Mouse (Mus musculus): Measurements from ENCODE around the gene Pax6.

Pax6 gene

GRCm38 (mm10) chr2:105709126-105709525, 40.4 kb downstream of the Pax6 start:
- in situ Hi-C loops (cut with MboI, MseI) = no loop called here

- in situ Hi-C loops (cut with MboI, MseI) = no loop called here
Measured at GRCm38 (mm10) chr2:105710511-105710910, 41.8 kb downstream of the Pax6 start.

GRCm38 (mm10) chr2:105715409-105716115, 46.9 kb downstream of the Pax6 start:
- in situ Hi-C loops (cut with MboI, MseI) = no loop called here

GRCm38 (mm10) chr2:105726657-105727056, 58.0 kb downstream of the Pax6 start:
- in situ Hi-C loops (cut with MboI, MseI) = no loop called here

GRCm38 (mm10) chr2:105730704-105731103, 62.0 kb downstream of the Pax6 start:
- in situ Hi-C loops (cut with MboI, MseI) = loop anchor here in 1 of 2 experiments (10.0 kb wide), 1 partner anchor 1246 kb away; no protein-coding TSS in a partner anchor

- in situ Hi-C loops (cut with MboI, MseI) = loop anchor here in 1 of 2 experiments (10.0 kb wide), 1 partner anchor 1251 kb away; no protein-coding TSS in a partner anchor
Measured at GRCm38 (mm10) chr2:105736166-105736565, 67.5 kb downstream of the Pax6 start.

- in situ Hi-C loops (cut with MboI, MseI) = no loop called here
Measured at GRCm38 (mm10) chr2:105746896-105747295, 78.2 kb downstream of the Pax6 start.
